Mouse (Mus musculus) heart, postnatal 10 days (tissue): ENCODE measurements around the gene Rap1a. TPM values are rescaled to one million over a fixed set of nuclear protein-coding genes. Genes with fewer than 3 reads are reported as not detected.

ENCODE experiments used
- DNase-seq, 2 experiments: peaks; one replicate each; pipeline ENCODE4 v3.0.0; 2021
- intact Hi-C: fragments of 180-260 bp; cut with DNase I; formaldehyde crosslinking; loops from one replicate; pipeline ENCODE4 v1.15.1; 2025
- total RNA-seq, 2 experiments: library from RNA; stranded (reverse); gene quantifications; 2 replicates each; pipeline ENCODE4 v1.2.3; 2021

Gene Rap1a
- total RNA-seq, 2 experiments from 2014 or later, result 127 to 130 TPM

DNA sequence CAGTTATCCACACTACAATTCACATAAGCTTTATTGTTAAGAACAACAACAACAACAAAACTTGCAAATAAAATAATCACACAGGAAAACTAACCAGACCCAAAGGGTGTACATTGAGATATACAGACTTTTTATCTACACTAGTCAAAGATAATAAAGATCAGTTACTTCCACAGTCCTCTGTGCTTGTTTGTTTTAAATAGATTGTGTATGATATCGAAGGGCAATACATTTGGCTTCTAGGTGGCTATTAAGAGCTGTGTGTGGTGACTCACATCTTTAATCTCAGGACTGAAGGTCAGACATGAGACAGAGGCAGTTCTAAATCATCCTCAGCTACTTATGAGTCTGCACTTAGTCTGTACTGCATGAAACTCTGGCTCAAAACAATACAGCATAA is 6.5 kb upstream of the Rap1a start:
- no peak for DNase-seq
- intact Hi-C loops, result no loop called here

DNA sequence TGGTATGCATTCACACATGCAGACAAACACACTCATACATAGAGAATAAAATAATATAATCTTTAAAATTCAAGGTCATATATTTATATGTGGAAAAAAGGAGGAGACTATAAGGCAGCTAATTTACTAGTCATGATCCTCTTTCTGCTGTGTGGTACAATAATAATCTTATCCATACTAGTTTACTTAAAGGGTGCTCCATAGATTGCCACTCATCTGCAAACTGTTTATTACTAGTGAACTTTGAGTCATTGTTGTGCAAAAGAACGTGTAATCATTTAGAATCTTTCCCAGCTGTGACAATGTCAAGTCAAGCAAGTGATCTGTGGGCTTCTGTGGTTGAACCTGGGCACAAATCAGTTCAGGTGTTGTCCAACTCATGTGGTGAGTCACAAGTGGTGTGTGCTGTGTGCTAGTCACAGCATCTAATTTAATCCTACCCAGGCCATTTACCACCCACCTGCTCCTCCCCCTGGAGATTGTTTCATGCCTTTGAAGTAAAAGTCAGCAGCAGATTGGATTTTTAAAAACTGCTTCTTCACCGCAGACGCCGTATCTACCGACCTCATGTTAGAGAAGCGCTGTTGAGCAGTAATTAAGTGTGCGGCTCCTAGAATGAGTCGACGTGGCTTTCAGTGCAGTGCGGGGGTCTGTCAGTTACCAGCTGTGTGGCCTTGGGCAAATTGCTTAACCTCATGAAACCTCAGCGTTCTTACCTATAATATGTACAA is 5.5 kb upstream of the Rap1a start:
- no peak for DNase-seq
- intact Hi-C loops, result no loop called here

DNA sequence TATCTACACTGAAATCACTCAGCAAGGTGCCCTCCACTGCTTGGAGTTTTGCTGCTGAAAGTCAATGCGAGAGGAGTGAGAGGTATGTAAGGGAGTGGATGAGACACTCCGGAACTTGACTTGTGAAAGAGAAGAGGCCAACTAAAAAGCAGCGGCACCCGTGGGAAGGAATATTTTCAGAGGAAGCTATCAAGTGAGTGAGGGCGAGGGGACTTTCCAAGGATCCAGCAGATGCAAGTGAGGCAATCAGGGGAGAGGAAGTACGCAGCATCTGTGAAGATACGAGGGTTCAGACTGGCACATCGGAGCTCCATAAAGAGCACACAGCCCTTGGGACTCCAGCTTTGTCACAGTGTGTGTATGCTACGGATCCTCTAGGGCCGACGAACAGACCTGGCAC is 2.5 kb upstream of the Rap1a start:
- DNase-seq, result no peak
- intact Hi-C loops, result no loop called here

DNA sequence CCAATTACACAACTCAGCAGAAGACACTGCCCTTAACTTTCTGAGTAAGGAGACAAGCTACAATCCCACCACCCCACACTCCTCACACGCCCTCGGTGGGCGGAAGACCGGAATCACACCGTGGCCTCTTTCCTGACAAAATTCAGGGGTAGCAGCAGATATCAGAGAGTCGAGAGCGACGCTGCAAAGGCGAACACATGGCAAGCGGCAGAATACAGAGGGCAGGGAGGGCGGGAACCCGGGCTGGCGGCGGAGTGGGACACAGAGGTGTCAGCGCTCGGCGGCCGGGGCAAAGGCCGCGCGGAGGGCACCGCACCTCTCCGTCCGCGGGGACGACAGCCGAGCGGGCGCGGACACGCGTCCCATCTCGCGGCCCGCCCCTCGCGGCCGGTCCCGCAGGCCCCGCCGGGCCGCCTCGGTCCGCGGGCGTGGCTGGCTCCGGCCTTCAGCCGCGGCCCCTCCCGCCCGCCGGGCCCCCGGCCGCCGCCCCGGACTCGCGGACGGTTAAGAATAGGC is 403 bp downstream of the Rap1a start:
- intact Hi-C loops, result loop anchor here (2.0 kb wide), 2 partner anchors 24 to 94 kb away; no protein-coding TSS in a partner anchor
- peak; percentile 50 to 56 for DNase-seq

DNA sequence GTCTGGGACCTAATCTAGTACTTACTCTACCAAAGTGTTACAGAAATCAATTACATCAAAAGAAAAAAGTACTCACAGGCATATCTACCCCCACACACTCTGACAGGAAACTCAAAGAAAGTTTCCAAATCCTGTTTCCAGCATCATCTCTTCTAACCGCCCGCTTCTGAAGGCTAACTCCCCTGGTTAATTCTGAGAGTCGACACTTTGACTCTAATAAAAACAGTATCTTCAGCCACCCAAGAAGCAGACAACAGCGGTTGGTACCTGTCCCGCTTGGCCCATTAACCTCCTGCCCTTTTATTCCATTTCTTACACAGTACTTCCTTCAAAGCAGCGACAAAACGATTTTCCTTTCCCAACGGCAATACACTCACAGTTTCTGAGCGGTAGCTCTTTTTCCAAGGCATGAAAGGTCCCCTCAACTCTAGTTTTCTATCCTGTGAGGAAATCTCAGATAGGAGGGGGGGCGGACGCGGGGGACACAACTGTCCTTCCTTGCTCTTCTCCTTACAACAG is 921 bp downstream of the Rap1a start:
- intact Hi-C loops, result loop anchor here (2.0 kb wide), 2 partner anchors 25 to 95 kb away; no protein-coding TSS in a partner anchor
- DNase-seq, result no peak

DNA sequence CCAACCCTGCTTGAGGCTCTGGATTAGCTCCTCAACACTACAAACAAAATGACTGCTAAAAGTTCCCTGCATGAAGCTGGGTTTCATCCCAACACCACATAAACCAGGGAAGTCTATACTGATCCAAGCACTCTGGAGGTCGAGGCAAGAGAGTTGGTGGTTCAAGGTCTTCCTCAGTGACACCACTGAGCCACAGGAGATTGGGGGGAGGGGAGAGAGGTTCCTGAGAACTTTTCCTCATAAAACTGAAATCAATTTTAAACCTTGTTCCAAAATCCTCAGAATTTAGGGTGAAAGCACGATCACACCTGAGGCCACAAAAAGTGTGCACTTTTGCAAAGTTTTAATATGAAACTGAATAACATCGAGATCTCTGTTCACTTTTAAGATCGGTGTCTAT is 1.8 kb downstream of the Rap1a start:
- intact Hi-C loops, result no loop called here
- no peak for DNase-seq

DNA sequence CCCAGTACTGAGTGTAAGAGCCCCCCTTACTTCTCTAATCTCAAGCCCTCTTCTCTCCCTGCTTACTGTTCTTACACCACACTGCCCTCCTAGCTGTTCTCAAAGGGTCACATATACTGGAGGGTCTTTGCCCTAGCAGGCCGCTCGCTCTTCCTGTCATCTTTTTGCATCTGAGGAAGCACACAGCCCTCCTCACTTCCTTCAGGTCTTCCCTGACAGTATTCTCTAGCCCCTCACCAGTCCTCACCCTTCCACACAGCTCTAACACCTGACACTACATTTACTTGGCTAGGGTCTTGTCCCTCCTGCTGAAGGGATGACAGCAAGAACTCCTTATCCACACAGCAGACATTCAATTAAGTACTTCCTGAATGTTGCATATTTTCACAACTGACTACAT is 2.4 kb downstream of the Rap1a start:
- intact Hi-C loops, result no loop called here
- DNase-seq, result no peak

DNA sequence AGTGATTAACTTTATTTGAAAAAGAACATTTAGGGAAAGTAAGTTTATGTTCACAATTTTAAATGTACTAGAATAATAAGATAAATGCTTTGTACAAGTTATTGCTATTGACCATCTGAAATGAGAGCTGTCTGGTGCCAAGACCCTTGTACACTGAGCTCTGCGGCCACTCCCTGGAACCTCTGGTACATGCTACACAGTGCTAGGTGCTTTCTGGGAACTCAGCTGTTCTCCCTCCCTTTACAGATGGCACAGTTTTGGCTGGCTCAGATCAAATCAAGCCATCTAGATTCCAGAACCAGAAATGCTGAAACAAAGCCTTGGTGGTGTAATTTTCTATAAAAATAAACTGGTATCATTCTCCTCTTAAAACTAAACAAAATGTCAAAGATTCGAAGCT is 3.7 kb downstream of the Rap1a start:
- DNase-seq, result no peak
- intact Hi-C loops, result no loop called here

DNA sequence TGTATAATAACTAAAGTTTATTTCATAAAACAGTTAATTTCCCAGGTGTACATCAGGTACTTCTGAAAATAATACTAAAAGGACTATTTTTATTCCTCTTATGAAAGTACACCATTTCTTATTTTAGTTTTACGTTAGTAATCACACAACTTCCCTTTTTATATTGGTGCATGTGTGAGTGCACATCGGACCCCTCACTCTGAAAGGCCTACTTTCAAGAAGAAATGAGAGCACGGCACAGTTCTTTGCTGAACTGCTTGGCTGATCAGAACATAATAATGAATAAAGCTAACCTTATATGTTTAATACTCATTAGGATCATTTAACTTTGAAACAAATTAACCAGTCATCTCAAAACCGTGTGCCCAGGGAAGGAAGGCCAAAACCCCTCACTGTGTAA is 4.4 kb downstream of the Rap1a start:
- intact Hi-C loops, result no loop called here
- DNase-seq, result no peak

DNA sequence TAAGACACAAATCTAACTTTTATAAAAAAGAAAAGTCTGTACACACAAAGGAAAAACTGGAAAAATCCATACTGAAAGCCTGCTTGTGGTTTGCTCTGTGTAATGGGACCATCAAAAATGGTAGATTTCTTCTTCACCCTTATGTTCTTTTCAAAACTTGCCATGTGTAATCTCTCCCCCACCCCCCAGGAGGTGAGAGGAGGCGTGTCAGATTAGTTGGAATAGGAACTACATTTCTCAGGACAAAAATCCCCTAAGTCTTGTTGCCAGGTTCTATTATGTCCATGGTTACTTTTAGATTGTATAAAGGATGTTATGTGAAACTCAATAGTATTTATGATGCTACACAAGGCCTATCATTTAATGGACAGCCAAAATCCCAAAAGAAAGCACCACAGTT is 6.8 kb downstream of the Rap1a start:
- DNase-seq, result no peak
- intact Hi-C loops, result loop anchor here (5.0 kb wide), 1 partner anchor 37 kb away; no protein-coding TSS in a partner anchor

DNA sequence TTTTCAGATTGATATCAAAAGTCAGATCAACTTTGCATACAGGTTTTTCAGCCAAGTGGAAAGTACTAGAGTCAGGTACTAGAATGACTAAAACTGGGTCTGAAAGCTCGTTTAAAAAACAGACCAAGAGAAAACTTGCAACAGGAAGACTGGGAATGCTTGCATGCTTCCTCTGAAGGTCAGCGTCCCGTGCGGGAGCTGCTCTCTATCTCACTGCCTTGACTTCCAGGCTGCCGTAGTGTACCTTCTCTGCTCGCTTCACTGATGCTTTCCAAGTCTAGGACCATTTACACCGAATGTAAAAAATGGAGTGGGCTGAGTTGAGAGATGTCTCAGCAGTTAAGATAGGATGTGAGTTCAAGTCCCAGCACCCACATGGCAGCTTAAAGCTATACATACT is 8.8 kb downstream of the Rap1a start:
- DNase-seq, result no peak
- intact Hi-C loops, result loop anchor here (5.0 kb wide), 1 partner anchor 35 kb away; no protein-coding TSS in a partner anchor

DNA sequence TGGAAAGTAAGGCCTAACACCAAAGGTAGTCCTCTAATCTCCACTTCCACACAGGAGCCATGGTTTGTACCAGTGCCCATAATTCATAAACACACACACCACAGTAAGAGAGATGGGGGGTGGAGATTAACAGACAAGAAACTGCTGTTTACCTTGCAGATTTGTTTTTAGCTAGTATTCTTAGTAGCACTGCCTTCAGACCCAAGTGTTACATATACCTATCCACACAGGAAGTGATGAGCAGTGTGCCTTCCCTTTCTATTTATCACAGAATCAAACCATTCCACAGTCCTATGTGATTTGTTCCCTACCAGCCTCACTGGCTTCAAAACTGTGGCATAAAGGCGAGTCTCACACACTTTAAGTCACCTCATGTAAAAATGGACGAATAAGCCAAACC is 10.0 kb downstream of the Rap1a start:
- no peak for DNase-seq
- intact Hi-C loops, result loop anchor here (5.0 kb wide), 1 partner anchor 34 kb away; no protein-coding TSS in a partner anchor

DNA sequence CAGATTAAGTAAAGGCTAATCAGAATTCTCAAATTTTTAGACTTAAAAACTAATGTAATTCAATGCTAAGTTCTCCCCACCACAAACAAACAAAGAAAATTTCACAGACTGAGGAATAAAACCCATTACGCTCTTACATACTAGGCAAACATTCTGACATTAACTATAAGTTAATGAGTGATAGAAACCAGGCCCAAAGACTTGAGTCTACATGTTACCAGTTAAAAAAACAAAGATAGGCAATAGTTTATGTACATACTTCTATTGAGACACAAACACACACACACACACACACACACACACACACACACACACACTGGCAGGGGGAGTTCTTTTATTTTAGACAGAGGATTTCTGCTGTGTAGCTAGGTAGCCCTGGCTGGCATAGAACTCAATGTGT is 10.8 kb downstream of the Rap1a start:
- DNase-seq, result no peak
- intact Hi-C loops, result loop anchor here (5.0 kb wide), 1 partner anchor 33 kb away; no protein-coding TSS in a partner anchor

DNA sequence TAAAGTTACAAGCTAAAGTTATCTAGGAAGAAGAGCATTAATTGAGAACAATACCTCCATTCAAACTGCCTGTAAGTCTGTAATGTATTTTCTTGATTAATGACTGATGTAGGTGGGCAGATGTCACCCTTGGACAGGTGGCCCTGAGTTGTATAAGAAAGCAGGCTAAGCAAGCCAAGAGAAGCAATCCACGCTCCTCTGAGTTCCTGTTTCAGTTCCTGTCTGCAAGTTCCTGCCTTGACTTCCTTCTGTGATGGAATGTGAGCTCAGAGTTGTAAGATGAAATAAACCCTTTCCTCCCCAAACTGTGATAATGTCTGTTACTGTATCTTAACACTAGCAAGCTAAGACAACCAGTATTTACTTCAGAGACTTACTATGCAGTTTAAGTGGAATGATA is 11.4 kb downstream of the Rap1a start:
- intact Hi-C loops, result loop anchor here (5.0 kb wide), 1 partner anchor 32 kb away; no protein-coding TSS in a partner anchor
- DNase-seq, result no peak

DNA sequence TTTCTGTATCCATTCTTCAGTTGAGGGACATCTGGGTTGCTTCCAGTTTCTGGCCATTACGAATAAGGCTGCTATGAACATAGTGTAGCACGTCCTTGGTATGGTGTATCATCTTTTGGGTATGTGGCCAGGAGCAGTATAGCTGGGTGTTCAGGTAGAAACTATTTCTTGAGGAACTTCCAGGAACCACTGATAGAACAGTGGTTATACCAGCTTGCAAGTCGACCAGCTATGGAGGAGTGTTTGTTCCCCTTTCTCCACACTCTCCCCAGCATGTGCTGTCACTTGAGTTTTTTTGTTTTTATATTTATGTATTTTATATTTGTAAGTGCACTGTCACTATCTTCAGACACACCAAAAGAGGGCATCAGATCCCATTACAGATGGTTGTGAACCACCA is 13.8 kb downstream of the Rap1a start:
- DNase-seq, result no peak
- intact Hi-C loops, result no loop called here

DNA sequence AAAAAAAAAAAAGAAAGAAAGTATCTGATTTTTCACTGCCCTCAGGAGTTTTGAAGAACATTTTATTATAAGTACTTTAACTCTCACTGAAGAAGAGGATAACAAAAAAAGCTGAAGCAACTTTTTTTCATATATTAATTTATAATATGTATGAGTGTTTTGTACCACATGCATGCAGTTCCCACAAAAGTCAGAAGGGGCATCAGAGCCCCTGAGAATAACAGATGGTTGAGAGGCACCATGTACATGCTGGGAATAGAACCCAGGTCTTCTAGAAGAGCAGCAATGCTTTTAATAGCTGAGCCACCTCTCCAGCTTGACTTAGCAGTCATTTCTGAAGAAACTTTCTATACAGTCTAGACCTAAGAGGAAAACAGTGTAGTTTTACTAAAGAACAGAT is 15.3 kb downstream of the Rap1a start:
- intact Hi-C loops, result no loop called here
- no peak for DNase-seq

DNA sequence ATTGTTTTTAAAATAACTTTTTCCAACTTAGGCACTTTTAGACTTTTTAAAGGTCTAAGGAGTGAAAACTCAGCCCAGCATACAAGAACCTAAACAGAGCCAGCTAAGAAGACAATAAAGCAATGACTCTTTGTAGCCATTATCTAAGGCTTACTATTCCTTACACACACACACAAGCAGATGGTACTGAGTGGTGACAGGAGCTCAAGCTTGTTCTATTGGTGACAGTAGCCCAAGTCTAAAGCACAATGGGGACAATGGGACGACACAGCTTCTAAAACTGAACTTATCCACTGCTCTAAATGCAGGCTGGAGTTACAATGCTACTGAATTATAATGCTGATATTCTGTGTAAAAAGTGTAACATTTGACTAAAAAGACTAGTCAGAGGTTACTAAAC is 17.3 kb downstream of the Rap1a start:
- DNase-seq, result no peak
- intact Hi-C loops, result no loop called here

DNA sequence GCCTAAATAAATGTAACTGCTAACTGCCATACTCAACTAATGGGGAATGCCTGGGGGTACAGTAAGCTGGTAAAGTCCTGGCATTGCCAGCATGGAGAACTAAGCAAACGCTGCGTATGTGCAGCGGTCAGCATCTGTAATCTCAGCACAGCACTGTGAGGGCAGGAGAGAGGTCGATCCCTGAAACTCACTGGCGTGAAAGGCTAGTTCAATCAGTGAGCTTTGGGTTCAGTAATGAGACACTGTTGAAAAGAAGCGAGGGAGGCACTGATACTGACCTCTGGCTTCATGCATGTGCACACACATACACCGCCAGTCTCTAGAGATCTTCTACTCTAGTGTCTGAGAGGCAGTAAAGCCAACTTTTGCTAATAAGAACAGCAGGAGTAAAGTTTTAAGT is 18.7 kb downstream of the Rap1a start:
- intact Hi-C loops, result no loop called here
- DNase-seq, result no peak

DNA sequence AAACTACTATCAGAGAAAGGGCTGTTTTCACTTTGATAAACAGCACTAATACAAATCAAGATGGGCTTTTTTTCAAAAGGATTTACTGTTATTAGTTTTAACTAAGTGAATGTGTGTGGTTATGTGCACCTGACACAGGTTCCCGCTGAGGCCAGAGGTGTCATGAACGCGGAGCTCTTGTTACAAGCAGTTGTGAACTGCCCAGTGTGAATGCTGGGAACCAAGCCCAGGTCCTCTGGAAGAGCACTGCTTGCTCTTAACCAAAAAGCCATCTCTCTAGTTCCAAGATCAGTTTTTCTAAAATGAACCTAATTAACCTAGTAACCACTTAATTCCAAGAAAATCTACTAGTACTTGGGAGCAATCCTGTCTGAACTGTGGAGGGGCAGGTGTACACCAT is 23.1 kb downstream of the Rap1a start:
- intact Hi-C loops, result no loop called here
- no peak for DNase-seq

DNA sequence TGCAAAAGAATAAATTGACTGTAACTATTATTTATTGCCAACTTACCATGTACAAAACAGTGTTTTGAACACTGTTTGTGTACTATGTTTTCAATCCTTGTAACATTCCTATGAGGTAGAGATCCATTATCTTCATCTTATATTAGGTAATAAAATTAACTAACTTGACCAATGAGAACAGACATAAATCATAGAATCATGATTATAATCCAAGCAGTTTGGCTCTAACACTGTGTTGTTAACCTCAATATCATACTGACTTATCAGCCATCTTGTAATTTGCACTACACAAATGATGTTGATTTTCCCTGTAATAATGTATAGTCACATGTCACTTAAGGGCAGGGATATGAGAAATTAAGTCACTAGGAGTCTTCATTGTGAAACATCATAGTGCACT is 26.6 kb downstream of the Rap1a start:
- intact Hi-C loops, result no loop called here
- no peak for DNase-seq

DNA sequence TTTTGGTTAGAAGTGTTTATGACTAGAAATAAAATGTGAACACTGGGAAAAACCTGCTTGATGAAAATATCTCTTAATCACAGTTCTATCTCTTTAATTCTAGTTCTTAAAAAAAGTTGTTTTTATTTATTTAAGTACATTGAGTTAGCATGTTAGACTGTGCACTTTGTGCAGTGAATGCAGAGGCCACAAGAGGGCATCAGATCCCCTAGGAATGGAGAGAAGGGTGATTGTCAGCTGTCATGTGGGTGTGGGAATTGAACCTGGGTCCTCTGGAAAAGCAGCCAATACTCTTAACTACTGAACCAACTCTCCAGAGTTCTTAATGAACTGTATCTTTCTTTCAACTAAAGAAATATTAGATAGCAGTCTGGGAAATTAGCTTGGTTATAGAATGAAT is 29.6 kb downstream of the Rap1a start:
- DNase-seq, result peak in 1 of 2 experiments; percentile 30
- intact Hi-C loops, result no loop called here

DNA sequence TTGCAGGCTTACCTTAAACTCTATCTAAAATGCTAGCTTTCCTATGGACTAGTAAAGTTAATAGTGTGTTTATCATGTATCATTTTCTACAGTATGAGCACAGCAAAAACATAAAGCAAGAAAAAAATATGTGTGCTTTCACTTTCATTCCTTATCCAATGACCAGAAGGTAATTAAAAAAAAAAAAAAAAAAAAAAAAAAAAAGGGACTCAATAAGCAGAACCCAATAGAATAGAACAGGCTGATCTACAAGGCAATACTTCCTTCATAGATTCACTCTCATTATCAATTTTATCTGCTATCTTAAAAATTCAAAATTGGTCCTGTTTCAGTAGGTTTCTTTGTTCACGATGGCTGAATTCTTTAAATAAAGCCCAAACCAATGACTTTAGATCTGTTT is 30.3 kb downstream of the Rap1a start:
- no peak for DNase-seq
- intact Hi-C loops, result no loop called here
